Mouse (Mus musculus) G1E (cell line): ENCODE results near the gene Zfpl1. TPM values are rescaled to one million over a fixed set of nuclear protein-coding genes. Genes with fewer than 3 reads are reported as not detected.

ENCODE experiments used
- ATAC-seq: 2 replicates; pipeline ENCODE4 v1.8.0; 2016; ENCODE audit warnings: mild to moderate bottlenecking; ENCODE audit not compliant: insufficient number of reproducible peaks, poor library complexity, low FRiP score, severe bottlenecking; ENCODE audit errors: extremely low read depth
- DNase-seq: peaks from one replicate; pipeline ENCODE4 v3.0.0; 2012; ENCODE audit warnings: low spot score
- H3K27me3 ChIP-seq: 2 replicates; pipeline ENCODE4 v1.6.1; 2012; ENCODE audit warnings: mild to moderate bottlenecking, low read length, inconsistent platforms; ENCODE audit not compliant: insufficient read depth
- H3K36me3 ChIP-seq: replicated peaks from 2 replicates; pipeline ENCODE3; 2012; ENCODE audit warnings: mild to moderate bottlenecking, inconsistent platforms
- H3K4me1 ChIP-seq: 2 replicates; pipeline ENCODE4 v1.6.1; 2012; ENCODE audit warnings: low read depth, low read length, inconsistent platforms, mixed read lengths; ENCODE audit not compliant: insufficient read depth
- H3K4me3 ChIP-seq: 2 replicates; pipeline ENCODE4 v1.5.1; 2012; ENCODE audit warnings: low read depth, mild to moderate bottlenecking, inconsistent platforms, low read length, moderate library complexity, mixed read lengths
- H3K9me3 ChIP-seq: replicated peaks from 2 replicates; pipeline ENCODE4 v1.6.1; 2012; ENCODE audit warnings: inconsistent platforms
- CTCF ChIP-seq: IDR thresholded peaks from 2 replicates; pipeline ENCODE4 v1.5.1; 2012; ENCODE audit warnings: low read depth, low read length, inconsistent platforms, mixed read lengths
- GATA1 ChIP-seq: IDR thresholded peaks from 2 replicates; pipeline ENCODE4 v1.6.1; 2012; ENCODE audit warnings: borderline replicate concordance, low read length, inconsistent platforms, mixed read lengths
- GATA2 ChIP-seq: IDR thresholded peaks from 2 replicates; pipeline ENCODE4 v1.6.1; 2012; ENCODE audit warnings: low read depth, low read length, inconsistent platforms, borderline replicate concordance
- POLR2AphosphoS5 ChIP-seq: IDR thresholded peaks from 2 replicates; pipeline ENCODE4 v1.6.1; 2012; ENCODE audit warnings: low read depth, low read length, inconsistent platforms; ENCODE audit not compliant: insufficient replicate concordance
- TAL1 ChIP-seq: conservative IDR thresholded peaks from 2 replicates; pipeline ENCODE4 v1.6.1; 2012; ENCODE audit warnings: low read depth, low read length, inconsistent platforms, mixed read lengths
- polyA plus RNA-seq: library from polyadenylated mRNA; stranded (reverse); fragments of >175 nt; gene quantifications from 2 replicates; pipeline ENCODE4 v1.2.3, GENCODE M21; 2012
- total RNA-seq, 2 experiments: library from RNA; stranded (forward) in 1 of 2; stranded (reverse) in 1 of 2; fragments of 200-1000 nt in 1 of 2; fragments of >200 nt in 1 of 2; fragmentation: Nextera tagmentation in 1 of 2; gene quantifications; 2 replicates each; pipeline ENCODE4 v1.2.3; 2014 to 2017

Gene Zfpl1
- total and polyA plus RNA-seq, 3 experiments: 21.6 to 59.9 (median 32.8) TPM

DNA sequence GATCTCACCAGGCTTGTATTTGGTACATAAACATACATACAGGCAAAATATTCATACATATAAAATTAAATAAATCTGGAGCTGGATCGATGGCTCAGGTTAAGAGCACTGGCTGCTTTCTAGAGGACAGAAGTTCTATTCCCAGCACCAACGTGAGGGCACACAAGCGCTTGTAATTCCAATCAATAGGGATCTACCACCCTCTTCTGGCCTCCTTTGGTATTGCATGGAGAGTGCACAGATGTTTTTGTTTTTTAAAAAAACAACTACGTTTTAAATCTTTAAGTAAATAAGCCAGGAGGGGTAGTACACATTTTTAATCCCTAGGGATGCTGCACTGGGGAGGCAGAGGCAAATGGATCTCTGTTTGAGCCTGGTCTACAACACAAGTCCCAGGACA lies 41.5 kb upstream of the Zfpl1 start:
- H3K4me3 ChIP-seq: no peak overlapping the region
- H3K27me3 ChIP-seq: no peaks in the 10 kb centered on the region
- no peak for DNase-seq
- peaks cover 37% of the 10 kb centered on the region for H3K4me1 ChIP-seq
- H3K36me3 ChIP-seq: peaks cover 30% of the 10 kb centered on the region
- TF ChIP-seq CTCF (peak; percentile 45; the same call in 1 of the 2 replicates), GATA1 (no peak)
- no peak for ATAC-seq
- no peaks in the 10 kb centered on the region for H3K9me3 ChIP-seq

DNA sequence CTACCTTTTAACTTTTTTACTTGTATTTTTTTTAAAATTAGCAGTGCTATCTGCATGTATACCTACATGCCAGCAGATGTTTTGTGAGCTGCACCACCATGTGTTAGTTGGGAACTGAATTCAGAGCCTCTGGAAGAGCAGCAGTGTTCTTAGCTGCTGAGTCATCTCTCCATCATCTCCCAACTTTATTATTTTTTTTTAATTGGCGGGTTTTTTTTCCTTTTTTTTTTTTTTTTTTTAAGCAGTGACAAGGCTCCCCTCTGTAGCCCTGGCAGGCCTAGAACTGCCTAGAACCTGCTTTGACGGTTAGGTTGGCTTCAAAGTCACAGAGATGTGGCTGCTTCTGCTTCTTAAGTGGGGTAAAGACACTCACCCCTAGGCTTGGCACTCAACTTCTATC lies 40.1 kb upstream of the Zfpl1 start:
- H3K9me3 ChIP-seq: no peaks in the 10 kb centered on the region
- DNase-seq (no peak), ATAC-seq (no peak)
- peaks cover 44% of the 10 kb centered on the region for H3K36me3 ChIP-seq
- no peak overlapping the region for H3K4me3 ChIP-seq
- H3K4me1 ChIP-seq: peaks cover 29% of the 10 kb centered on the region
- no peak for TF ChIP-seq GATA1
- no peak for TF ChIP-seq TAL1
- TF ChIP-seq CTCF: no peak
- no peaks in the 10 kb centered on the region for H3K27me3 ChIP-seq

DNA sequence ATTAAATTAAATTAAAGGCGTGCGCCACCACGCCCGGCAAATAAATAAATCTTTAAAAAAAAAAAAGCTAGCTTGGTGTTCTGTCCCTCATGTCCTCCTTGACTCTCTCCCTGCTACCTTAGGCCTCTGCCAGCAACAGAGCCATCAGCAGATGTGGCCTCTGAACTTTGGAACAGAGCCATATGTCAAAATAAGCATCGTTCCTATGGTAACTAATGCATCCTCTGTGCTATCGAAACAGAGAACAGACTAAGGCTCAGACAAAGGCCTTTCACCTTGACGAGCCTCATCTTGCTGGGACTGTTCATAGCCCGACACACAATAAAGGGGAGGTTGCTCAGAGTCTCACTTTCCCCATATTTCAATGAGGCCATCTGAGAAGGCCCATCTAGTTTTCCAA lies 38.6 kb upstream of the Zfpl1 start:
- peaks cover 30% of the 10 kb centered on the region for H3K4me1 ChIP-seq
- ATAC-seq (no peak), DNase-seq (no peak)
- H3K27me3 ChIP-seq: no peaks in the 10 kb centered on the region
- H3K36me3 ChIP-seq: peaks cover 50% of the 10 kb centered on the region
- H3K4me3 ChIP-seq: no peak overlapping the region
- TF ChIP-seq GATA2 (no peak), GATA1 (no peak), CTCF (no peak), POLR2AphosphoS5 (no peak), TAL1 (no peak)
- no peaks in the 10 kb centered on the region for H3K9me3 ChIP-seq

DNA sequence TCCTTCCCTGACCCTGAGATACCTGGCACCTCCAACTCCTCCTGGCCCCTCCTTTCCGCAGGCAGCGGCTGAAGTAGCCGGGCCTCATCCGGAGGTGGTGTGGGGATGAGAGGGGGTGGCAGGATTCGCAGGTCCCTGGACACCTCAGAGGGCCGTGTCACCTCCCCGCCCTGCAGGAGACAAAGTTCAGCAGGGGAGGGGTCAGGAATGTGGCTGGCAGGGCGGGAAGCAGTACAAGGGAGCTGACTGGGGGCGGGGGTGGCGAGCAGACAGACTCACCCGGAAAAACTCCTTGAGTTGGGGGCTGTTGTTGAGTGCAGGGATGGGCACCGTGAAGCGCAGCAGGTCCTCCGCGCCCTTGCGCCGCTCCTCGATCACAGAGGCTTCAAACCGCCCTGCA lies 37.0 kb upstream of the Zfpl1 start:
- Histone ChIP-seq H3K27me3 (no peaks in the 10 kb centered on the region), H3K36me3 (peaks cover 52% of the 10 kb centered on the region), H3K4me3 (no peak overlapping the region), H3K9me3 (no peaks in the 10 kb centered on the region), H3K4me1 (peaks cover 26% of the 10 kb centered on the region)
- no peak for ATAC-seq
- TF ChIP-seq CTCF (no peak), GATA1 (no peak), TAL1 (no peak), POLR2AphosphoS5 (no peak)
- DNase-seq: no peak

DNA sequence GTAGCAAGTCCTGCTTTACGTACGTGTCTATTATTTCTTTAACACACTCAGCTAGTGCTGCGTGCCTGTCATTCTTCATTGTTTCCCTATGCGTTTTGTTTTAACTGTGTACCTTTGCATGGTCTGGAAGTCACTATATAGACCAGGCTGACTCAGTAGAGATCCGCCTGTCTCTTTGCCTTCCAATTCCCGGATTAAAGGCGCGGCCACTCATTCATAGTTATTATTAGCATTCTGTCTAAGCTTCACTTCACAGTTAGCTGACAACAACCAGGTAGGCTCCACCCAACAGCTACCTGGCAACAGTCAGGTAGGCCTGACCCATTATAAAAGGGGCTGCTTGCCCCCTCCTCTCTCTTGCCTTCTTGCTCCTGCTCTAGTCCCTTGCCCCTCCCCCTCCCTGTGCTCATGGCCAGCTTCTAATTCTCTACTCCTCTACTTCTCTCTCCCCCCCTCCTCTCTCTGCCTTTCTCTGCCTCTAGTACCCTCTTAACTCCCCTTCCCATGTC lies 34.0 kb upstream of the Zfpl1 start:
- ATAC-seq: no peak

DNA sequence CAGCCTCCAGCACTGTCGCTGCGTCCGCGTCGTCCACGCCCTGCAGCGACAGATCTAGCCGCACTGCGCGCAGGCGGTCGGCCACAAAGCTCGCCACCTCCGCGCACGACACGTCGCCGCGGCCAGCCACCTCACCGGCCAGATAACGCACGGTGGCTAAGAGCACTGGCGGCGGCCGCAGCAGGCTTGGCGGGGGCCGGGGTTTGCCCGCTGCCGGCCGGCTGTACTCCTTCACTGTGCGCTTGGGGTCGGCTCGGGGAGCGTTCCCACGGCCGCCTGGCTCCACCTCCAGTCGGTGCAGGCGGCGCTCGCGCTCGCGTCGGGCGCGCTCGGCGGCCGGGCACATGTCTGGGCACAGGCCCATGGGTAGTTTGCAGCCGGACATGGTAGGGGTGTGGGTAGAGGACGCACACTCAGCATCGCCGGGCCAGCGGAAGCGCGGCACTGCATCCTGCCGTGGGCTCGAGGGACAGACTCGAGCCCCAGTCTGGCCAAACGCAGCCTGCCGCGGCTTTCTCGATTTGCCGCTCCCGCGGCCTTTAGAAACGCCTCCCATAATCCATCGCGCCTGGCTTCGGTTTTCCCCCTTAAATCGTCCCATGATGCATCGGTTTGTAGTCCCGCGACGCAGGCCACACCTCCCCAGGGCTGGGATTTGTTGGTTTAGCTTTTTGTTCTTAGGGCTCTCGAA lies 33.4 kb upstream of the Zfpl1 start, which contains the start of gene Sac3d1:
Gene Sac3d1, minus strand, starts transcription at position 665 of the 691 bp plus-strand sequence.
- H3K9me3 ChIP-seq: no peaks in the 10 kb centered on the region
- DNase-seq: peak; percentile 92
- H3K27me3 ChIP-seq: no peaks in the 10 kb centered on the region
- H3K4me3 ChIP-seq: peak within 1 kb of the TSS; percentile 90
- TF ChIP-seq GATA2: no peak
- no peak for TF ChIP-seq POLR2AphosphoS5
- TF ChIP-seq CTCF: no peak
- no peak for TF ChIP-seq GATA1
- TF ChIP-seq TAL1: no peak
- peaks cover 71% of the 10 kb centered on the region for H3K36me3 ChIP-seq
- peaks cover 36% of the 10 kb centered on the region for H3K4me1 ChIP-seq
- ATAC-seq: peak; percentile 40

More for the DNA sequence above, 34.0 kb upstream of the Zfpl1 start:
- no peaks in the 10 kb centered on the region for H3K9me3 ChIP-seq
- H3K36me3 ChIP-seq: peaks cover 72% of the 10 kb centered on the region
- peaks cover 37% of the 10 kb centered on the region for H3K4me1 ChIP-seq
- H3K4me3 ChIP-seq: peak overlapping the region; percentile 90
- no peaks in the 10 kb centered on the region for H3K27me3 ChIP-seq
- DNase-seq: no peak
- TF ChIP-seq POLR2AphosphoS5: no peak
- no peak for TF ChIP-seq TAL1
- no peak for TF ChIP-seq GATA1
- TF ChIP-seq CTCF: no peak
- TF ChIP-seq GATA2: no peak
